Mouse (Mus musculus): Measurements from ENCODE around the gene Egfem1.

DNA sequence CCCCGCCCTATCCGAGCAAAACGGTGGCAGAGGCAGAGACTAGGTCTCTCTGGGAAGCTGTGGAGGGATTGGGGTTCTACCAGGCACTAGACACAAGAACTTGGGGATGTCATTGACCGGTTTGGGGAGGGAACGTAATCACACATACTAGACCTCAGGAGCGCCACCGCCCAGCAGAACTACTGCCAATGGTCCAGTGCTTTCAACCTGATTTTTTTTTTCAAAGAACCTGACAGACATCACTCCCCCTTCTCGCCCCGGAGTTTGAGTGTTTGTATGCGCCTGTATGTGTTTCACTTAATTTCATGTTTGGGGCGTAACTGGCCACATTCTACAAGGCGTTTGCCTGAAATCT, 1.1 kb downstream of the Egfem1 start:
- TF ChIP-seq POLR2A (IDR thresholded peaks at IDR 0.05; ENCODE audit: insufficient read length, low read depth) (no peak), POLR2AphosphoS2 (IDR thresholded peaks at IDR 0.05; ENCODE audit: insufficient read length, low read depth) (no peak), E2F4 (IDR thresholded peaks at IDR 0.05; ENCODE audit: insufficient read depth) (no peak), CEBPB (IDR thresholded peaks at IDR 0.05; ENCODE audit: insufficient read depth, poor library complexity, severe bottlenecking) (no peak), MAX (IDR thresholded peaks at IDR 0.05; ENCODE audit: low read depth) (no peak), TCF12 (IDR thresholded peaks at IDR 0.05; ENCODE audit: insufficient read depth, poor library complexity, severe bottlenecking) (no peak)
